Mouse (Mus musculus) liver, embryonic 12.5 days (tissue): ENCODE results near the gene Ptger1. TPM values are rescaled to one million over a fixed set of nuclear protein-coding genes. Genes with fewer than 3 reads are reported as not detected.
A peak's percentile ranks its signal among the peaks of the same experiment; 100 is the strongest.

Experiments used
- ATAC-seq: fragments of 200-750 bp; cut with Nextera tagmentation; 2 replicates; pipeline ENCODE4 v1.8.0; 2017; ENCODE audit warnings: moderate number of reproducible peaks, mild to moderate bottlenecking, moderate library complexity
- H3K27ac ChIP-seq: fragments of 300-500 bp; sonication (generic); 2 replicates; pipeline ENCODE4 v1.5.1; 2016; ENCODE audit warnings: mild to moderate bottlenecking
- H3K27me3 ChIP-seq: fragments of 300-500 bp; sonication (generic); replicated peaks from 2 replicates; pipeline ENCODE4 v1.6.1; 2016; ENCODE audit warnings: mild to moderate bottlenecking, moderate library complexity
- H3K36me3 ChIP-seq: fragments of 300-500 bp; sonication (generic); 2 replicates; pipeline ENCODE4 v1.6.1; 2016; ENCODE audit warnings: mild to moderate bottlenecking, moderate library complexity
- H3K4me1 ChIP-seq: fragments of 300-500 bp; sonication (generic); 2 replicates; pipeline ENCODE4 v1.6.1; 2016
- H3K4me2 ChIP-seq: fragments of 300-500 bp; sonication (generic); 2 replicates; pipeline ENCODE4 v1.6.1; 2016; ENCODE audit warnings: mild to moderate bottlenecking, moderate library complexity
- H3K4me3 ChIP-seq: fragments of 300-500 bp; sonication (generic); 2 replicates; pipeline ENCODE4 v1.5.1; 2016; ENCODE audit warnings: mild to moderate bottlenecking, moderate library complexity
- H3K9ac ChIP-seq: fragments of 300-500 bp; sonication (generic); 2 replicates; pipeline ENCODE4 v1.6.1; 2016; ENCODE audit warnings: mild to moderate bottlenecking, moderate library complexity
- H3K9me3 ChIP-seq: fragments of 300-500 bp; sonication (generic); replicated peaks from 2 replicates; pipeline ENCODE4 v1.6.1; 2016; ENCODE audit warnings: mild to moderate bottlenecking, moderate library complexity
- WGBS: fragments of 180-500 bp; shearing (Covaris S2); methylation state at CpG from one replicate; pipeline ENCODE4 v1.1.7; 2016; ENCODE audit not compliant: insufficient replicate concordance; 5-methylcytosine and 5-hydroxymethylcytosine counted together
- polyA plus RNA-seq: library from polyadenylated mRNA; unstranded; fragments of >200 nt; fragmentation: Nextera tagmentation; extraction: Ambion mirVana; gene quantifications from 2 replicates; pipeline ENCODE4 v1.2.1, GENCODE M21; 2016

Gene Ptger1
- polyA plus RNA-seq, 1 experiment from 2014 or later, result 0.25 TPM

GRCm38 (mm10) chr8:83699566-83699965 lies 33.1 kb downstream of the Ptger1 start:
- peak overlapping the region; percentile 93 for H3K9ac ChIP-seq
- 0 out of 2 replicates have a peak, but pooled peaks cover 6% of the 10 kb centered on the region for H3K9me3 ChIP-seq
- H3K4me2 ChIP-seq, result peak overlapping the region; percentile 99
- peak overlapping the region; percentile 83 for H3K27ac ChIP-seq
- peaks cover 61% of the 10 kb centered on the region for H3K4me1 ChIP-seq
- 24% methylated on average over 9 of the region's 9 CpGs for WGBS
- ATAC-seq, result no peak
- H3K36me3 ChIP-seq, result no peaks in the 10 kb centered on the region
- H3K4me3 ChIP-seq, result peak overlapping the region; percentile 89
- peaks cover 3% of the 10 kb centered on the region; the same call in 1 of the 2 replicates for H3K27me3 ChIP-seq

GRCm38 (mm10) chr8:83700423-83701085 lies 34.1 kb downstream of the Ptger1 start:
- WGBS, result 65% methylated on average over 9 of the region's 9 CpGs
- no peak overlapping the region for H3K4me2 ChIP-seq

GRCm38 (mm10) chr8:83703426-83703825 lies 36.9 kb downstream of the Ptger1 start:
- Histone ChIP-seq H3K9ac (no peak overlapping the region), H3K27me3 (peaks cover 6% of the 10 kb centered on the region; the same call in 1 of the 2 replicates), H3K4me3 (no peak overlapping the region), H3K9me3 (0 out of 2 replicates have a peak, but pooled peaks cover 6% of the 10 kb centered on the region), H3K4me1 (peaks cover 23% of the 10 kb centered on the region), H3K4me2 (no peak overlapping the region), H3K27ac (no peak overlapping the region), H3K36me3 (no peaks in the 10 kb centered on the region)
- WGBS, result 61% methylated on average over 4 of the region's 4 CpGs
- ATAC-seq, result no peak

More at GRCm38 (mm10) chr8:83700423-83701085, 34.1 kb downstream of the Ptger1 start:
- 0 out of 2 replicates have a peak overlapping the region, but pooled peaks have one; percentile 12 for H3K9ac ChIP-seq
- peaks cover 51% of the 10 kb centered on the region for H3K4me1 ChIP-seq
- 0 out of 2 replicates have a peak, but pooled peaks cover 6% of the 10 kb centered on the region for H3K9me3 ChIP-seq
- H3K36me3 ChIP-seq, result no peaks in the 10 kb centered on the region
- H3K27ac ChIP-seq, result peak overlapping the region; percentile 10; the same call in 1 of the 2 replicates
- H3K27me3 ChIP-seq, result peaks cover 6% of the 10 kb centered on the region; the same call in 1 of the 2 replicates
- no peak for ATAC-seq
- no peak overlapping the region for H3K4me3 ChIP-seq

GRCm38 (mm10) chr8:83706411-83706810 lies 39.9 kb downstream of the Ptger1 start:
- Histone ChIP-seq H3K4me3 (no peak overlapping the region), H3K4me2 (no peak overlapping the region), H3K36me3 (no peaks in the 10 kb centered on the region), H3K27ac (no peak overlapping the region), H3K27me3 (peaks cover 6% of the 10 kb centered on the region; the same call in 1 of the 2 replicates), H3K9ac (no peak overlapping the region), H3K9me3 (0 out of 2 replicates have a peak, but pooled peaks cover 4% of the 10 kb centered on the region), H3K4me1 (no peaks in the 10 kb centered on the region)
- 46% methylated on average over 5 of the region's 5 CpGs for WGBS
- no peak for ATAC-seq

GRCm38 (mm10) chr8:83707554-83707953 lies 41.1 kb downstream of the Ptger1 start:
- H3K36me3 ChIP-seq, result no peaks in the 10 kb centered on the region
- ATAC-seq, result no peak
- H3K4me3 ChIP-seq, result no peak overlapping the region
- H3K4me2 ChIP-seq, result no peak overlapping the region
- no peak overlapping the region for H3K27ac ChIP-seq
- peaks cover 6% of the 10 kb centered on the region; the same call in 1 of the 2 replicates for H3K27me3 ChIP-seq
- H3K4me1 ChIP-seq, result no peaks in the 10 kb centered on the region
- 62% methylated on average over 8 of the region's 8 CpGs for WGBS
- H3K9ac ChIP-seq, result no peak overlapping the region
- H3K9me3 ChIP-seq, result no peaks in the 10 kb centered on the region

GRCm38 (mm10) chr8:83714676-83715030 lies 48.2 kb downstream of the Ptger1 start:
- Histone ChIP-seq H3K4me2 (peak overlapping the region; percentile 73), H3K9me3 (no peaks in the 10 kb centered on the region), H3K4me1 (peaks cover 32% of the 10 kb centered on the region), H3K9ac (no peak overlapping the region), H3K27ac (peak overlapping the region; percentile 89; the same call in 1 of the 2 replicates), H3K27me3 (no peaks in the 10 kb centered on the region), H3K4me3 (peak overlapping the region; percentile 95), H3K36me3 (peaks cover 19% of the 10 kb centered on the region)
- ATAC-seq, result peak; percentile 1; the same call in 1 of the 2 replicates
- WGBS, result 16% methylated on average over 8 of the region's 8 CpGs

- Histone ChIP-seq H3K36me3 (peaks cover 24% of the 10 kb centered on the region), H3K9ac (peak within 1 kb of the TSS; percentile 81), H3K9me3 (no peaks in the 10 kb centered on the region), H3K27me3 (no peaks in the 10 kb centered on the region), H3K4me1 (peaks cover 32% of the 10 kb centered on the region), H3K27ac (peak within 1 kb of the TSS; percentile 89), H3K4me3 (peak within 1 kb of the TSS; percentile 95), H3K4me2 (peak within 1 kb of the TSS; percentile 73)
- under 1% methylated on average over 63 of the region's 63 CpGs for WGBS
- peak; percentile 99 for ATAC-seq
Measured at GRCm38 (mm10) chr8:83715031-83715690, 48.7 kb downstream of the Ptger1 start, which contains the start of gene Ddx39. Gene Ddx39 (plus strand): TSS chr8:83715177.

- Histone ChIP-seq H3K27me3 (no peaks in the 10 kb centered on the region), H3K9ac (peak overlapping the region; percentile 81), H3K4me2 (peak overlapping the region; percentile 73), H3K27ac (peak overlapping the region; percentile 89), H3K9me3 (no peaks in the 10 kb centered on the region), H3K36me3 (peaks cover 30% of the 10 kb centered on the region), H3K4me1 (peaks cover 32% of the 10 kb centered on the region), H3K4me3 (peak overlapping the region; percentile 95)
- WGBS, result under 1% methylated on average over 17 of the region's 17 CpGs
- ATAC-seq, result no peak
Measured at GRCm38 (mm10) chr8:83715771-83716170, 49.3 kb downstream of the Ptger1 start.

GRCm38 (mm10) chr8:83716563-83716962 lies 50.1 kb downstream of the Ptger1 start:
- Histone ChIP-seq H3K4me2 (peak overlapping the region; percentile 73), H3K9me3 (no peaks in the 10 kb centered on the region), H3K4me1 (peaks cover 32% of the 10 kb centered on the region), H3K27me3 (no peaks in the 10 kb centered on the region), H3K36me3 (peaks cover 38% of the 10 kb centered on the region), H3K4me3 (peak overlapping the region; percentile 95), H3K9ac (peak overlapping the region; percentile 81), H3K27ac (peak overlapping the region; percentile 89)
- ATAC-seq, result peak; percentile 23
- WGBS, result 25% methylated on average over 2 of the region's 2 CpGs

- Histone ChIP-seq H3K27ac (no peak overlapping the region), H3K9me3 (no peaks in the 10 kb centered on the region), H3K4me3 (no peak overlapping the region), H3K36me3 (peaks cover 62% of the 10 kb centered on the region), H3K4me2 (no peak overlapping the region), H3K4me1 (peaks cover 33% of the 10 kb centered on the region), H3K27me3 (no peaks in the 10 kb centered on the region), H3K9ac (no peak overlapping the region)
- ATAC-seq, result no peak
- WGBS, result 80% methylated on average over 2 of the region's 2 CpGs
Measured at GRCm38 (mm10) chr8:83719048-83719447, 52.6 kb downstream of the Ptger1 start.

GRCm38 (mm10) chr8:83719693-83720092 lies 53.2 kb downstream of the Ptger1 start:
- Histone ChIP-seq H3K36me3 (peaks cover 69% of the 10 kb centered on the region), H3K4me2 (no peak overlapping the region), H3K27me3 (no peaks in the 10 kb centered on the region), H3K9ac (no peak overlapping the region), H3K9me3 (no peaks in the 10 kb centered on the region), H3K4me3 (no peak overlapping the region), H3K4me1 (peaks cover 33% of the 10 kb centered on the region), H3K27ac (no peak overlapping the region)
- WGBS, result 85% methylated on average over 2 of the region's 2 CpGs
- ATAC-seq, result no peak
